Mouse (Mus musculus): Measurements from ENCODE around the gene Dnhd1.

Dnhd1 gene

GRCm38 (mm10) chr7:105650639-105651435 lies at the start of gene Dnhd1:
Dnhd1 (plus strand) TSS chr7:105650827.
- peak; percentile 55 to 60 for DNase-seq

- DNase-seq, result peak in 1 of 2 experiments; percentile 10
Measured at GRCm38 (mm10) chr7:105602860-105603623, 47.6 kb upstream of the Dnhd1 start.

- DNase-seq, result no peak
Measured at GRCm38 (mm10) chr7:105608467-105608866, 42.2 kb upstream of the Dnhd1 start.

GRCm38 (mm10) chr7:105611767-105612166 lies 38.9 kb upstream of the Dnhd1 start:
- no peak for DNase-seq

GRCm38 (mm10) chr7:105614400-105614799 lies 36.2 kb upstream of the Dnhd1 start:
- DNase-seq, result no peak

GRCm38 (mm10) chr7:105615720-105616119 lies 34.9 kb upstream of the Dnhd1 start:
- no peak for DNase-seq

- DNase-seq, result no peak
Measured at GRCm38 (mm10) chr7:105616561-105616960, 34.1 kb upstream of the Dnhd1 start.

GRCm38 (mm10) chr7:105617810-105618209 lies 32.8 kb upstream of the Dnhd1 start:
- no peak for DNase-seq

- no peak for DNase-seq
Measured at GRCm38 (mm10) chr7:105619701-105620100, 30.9 kb upstream of the Dnhd1 start.

GRCm38 (mm10) chr7:105621053-105621452 lies 29.6 kb upstream of the Dnhd1 start:
- DNase-seq, result no peak

GRCm38 (mm10) chr7:105621646-105622292 lies 28.9 kb upstream of the Dnhd1 start:
- no peak for DNase-seq

GRCm38 (mm10) chr7:105625397-105625796 lies 25.2 kb upstream of the Dnhd1 start:
- DNase-seq, result no peak

GRCm38 (mm10) chr7:105628633-105629032 lies 22.0 kb upstream of the Dnhd1 start:
- no peak for DNase-seq

- no peak for DNase-seq
Measured at GRCm38 (mm10) chr7:105632551-105632972, 18.1 kb upstream of the Dnhd1 start.

- DNase-seq, result peak; percentile 68 to 78
Measured at GRCm38 (mm10) chr7:105633127-105633800, 17.4 kb upstream of the Dnhd1 start, which contains the start of gene Trim3. Trim3 (minus strand) TSS chr7:105633571.

- DNase-seq, result no peak
Measured at GRCm38 (mm10) chr7:105633801-105634135, 16.9 kb upstream of the Dnhd1 start.

- no peak for DNase-seq
Measured at GRCm38 (mm10) chr7:105634272-105634920, 16.2 kb upstream of the Dnhd1 start.

GRCm38 (mm10) chr7:105635726-105636125 lies 14.9 kb upstream of the Dnhd1 start:
- DNase-seq, result no peak

- no peak for DNase-seq
Measured at GRCm38 (mm10) chr7:105638776-105639175, 11.9 kb upstream of the Dnhd1 start.

- no peak for DNase-seq
Measured at GRCm38 (mm10) chr7:105639304-105639703, 11.3 kb upstream of the Dnhd1 start.

GRCm38 (mm10) chr7:105639756-105640155 lies 10.9 kb upstream of the Dnhd1 start, which contains the start of gene Timm10b:
Timm10b (plus strand) TSS chr7:105640056.
- no peak for DNase-seq

- peak; percentile 95 to 97 for DNase-seq
Measured at GRCm38 (mm10) chr7:105640233-105640893, 10.3 kb upstream of the Dnhd1 start, which contains the start of the genes Arfip2 and Gm45799. Arfip2 (minus strand) TSS chr7:105640416. Gm45799 (plus strand) TSS chr7:105640552.

All from thymus, adult 18-20 months (tissue).